Mouse (Mus musculus) lung, embryonic 16.5 days (tissue): ENCODE measurements around the gene Zfp316. TPM values are rescaled to one million over a fixed set of nuclear protein-coding genes. Genes with fewer than 3 reads are reported as not detected.

ENCODE experiments used
- ATAC-seq: fragments of 200-750 bp; cut with Nextera tagmentation; 2 replicates; pipeline ENCODE4 v1.8.0; 2017; ENCODE audit warnings: low read depth, mild to moderate bottlenecking, moderate library complexity
- H3K27ac ChIP-seq: fragments of 300-500 bp; sonication (generic); 2 replicates; pipeline ENCODE4 v1.5.1; 2014; ENCODE audit warnings: mild to moderate bottlenecking, control low read depth, low read length
- H3K27me3 ChIP-seq: fragments of 300-500 bp; sonication (generic); 2 replicates; pipeline ENCODE4 v1.6.1; 2014; ENCODE audit warnings: low read depth, low read length, mixed read lengths; ENCODE audit not compliant: control insufficient read depth, insufficient read depth
- H3K36me3 ChIP-seq: fragments of 300-500 bp; sonication (generic); 2 replicates; pipeline ENCODE4 v1.6.1; 2014; ENCODE audit warnings: low read length; ENCODE audit not compliant: control insufficient read depth, insufficient read depth
- H3K4me1 ChIP-seq: fragments of 300-500 bp; sonication (generic); replicated peaks from 2 replicates; pipeline ENCODE4 v1.6.1; 2014; ENCODE audit warnings: low read length, mixed read lengths; ENCODE audit not compliant: control insufficient read depth, insufficient read depth
- H3K4me2 ChIP-seq: fragments of 300-500 bp; sonication (generic); 2 replicates; pipeline ENCODE4 v1.6.1; 2014; ENCODE audit warnings: low read depth, low read length, control low read depth
- H3K4me3 ChIP-seq: fragments of 300-500 bp; sonication (generic); 2 replicates; pipeline ENCODE4 v1.5.1; 2014; ENCODE audit warnings: mild to moderate bottlenecking, low read length, control low read depth
- H3K9ac ChIP-seq: fragments of 300-500 bp; sonication (generic); 2 replicates; pipeline ENCODE4 v1.6.1; 2014; ENCODE audit warnings: low read length, control low read depth
- H3K9me3 ChIP-seq: fragments of 300-500 bp; sonication (generic); 2 replicates; pipeline ENCODE4 v1.6.1; 2016; ENCODE audit warnings: low read length; ENCODE audit not compliant: control insufficient read depth
- WGBS: fragments of 180-500 bp; shearing (Covaris S2); extraction: QIAGEN DNeasy Blood & Tissue Kit; methylation state at CpG from one replicate; pipeline ENCODE4 v1.1.7; 2014; 5-methylcytosine and 5-hydroxymethylcytosine counted together
- polyA plus RNA-seq: library from polyadenylated mRNA; unstranded; fragments of >200 nt; fragmentation: Nextera tagmentation; extraction: Ambion mirVana; gene quantifications from 2 replicates; pipeline ENCODE4 v1.2.1, GENCODE M21; 2015

Gene Zfp316
- polyA plus RNA-seq, 1 experiment from 2014 or later: 1.2 TPM

GRCm38 (mm10) chr5:143308825-143309224 is 39.0 kb upstream of the Zfp316 start:
- Histone ChIP-seq H3K4me3 (no peak overlapping the region), H3K27ac (no peak overlapping the region), H3K4me2 (no peak overlapping the region), H3K4me1 (peaks cover 6% of the 10 kb centered on the region), H3K9me3 (no peaks in the 10 kb centered on the region), H3K27me3 (no peaks in the 10 kb centered on the region), H3K9ac (no peak overlapping the region), H3K36me3 (peaks cover 52% of the 10 kb centered on the region)
- 60% methylated on average over 5 of the region's 5 CpGs for WGBS
- no peak for ATAC-seq

GRCm38 (mm10) chr5:143304251-143304650 is 34.4 kb upstream of the Zfp316 start:
- no peak overlapping the region for H3K9ac ChIP-seq
- no peak overlapping the region for H3K4me2 ChIP-seq
- no peaks in the 10 kb centered on the region; the same call in 1 of the 2 replicates for H3K4me1 ChIP-seq
- H3K4me3 ChIP-seq: no peak overlapping the region
- H3K27me3 ChIP-seq: no peaks in the 10 kb centered on the region
- no peaks in the 10 kb centered on the region for H3K9me3 ChIP-seq
- WGBS: 77% methylated on average over 7 of the region's 7 CpGs
- no peak overlapping the region for H3K27ac ChIP-seq
- ATAC-seq: no peak
- H3K36me3 ChIP-seq: peaks cover 54% of the 10 kb centered on the region

GRCm38 (mm10) chr5:143301296-143301695 is 31.5 kb upstream of the Zfp316 start:
- Histone ChIP-seq H3K36me3 (peaks cover 36% of the 10 kb centered on the region), H3K9ac (no peak overlapping the region), H3K4me3 (no peak overlapping the region), H3K4me1 (peaks cover 14% of the 10 kb centered on the region), H3K27ac (no peak overlapping the region), H3K9me3 (no peaks in the 10 kb centered on the region), H3K27me3 (no peaks in the 10 kb centered on the region), H3K4me2 (no peak overlapping the region)
- WGBS: 63% methylated on average over 8 of the region's 8 CpGs
- ATAC-seq: 0 out of 2 replicates have a peak, but pooled peaks have one; percentile 34

- peaks cover 27% of the 10 kb centered on the region for H3K36me3 ChIP-seq
- 93% methylated on average over 4 of the region's 4 CpGs for WGBS
Observed at GRCm38 (mm10) chr5:143299686-143300085, 29.9 kb upstream of the Zfp316 start.

GRCm38 (mm10) chr5:143298391-143298790 is 28.6 kb upstream of the Zfp316 start:
- WGBS: 76% methylated on average over 7 of the region's 7 CpGs
- H3K9ac ChIP-seq: no peak overlapping the region
- H3K36me3 ChIP-seq: peaks cover 25% of the 10 kb centered on the region
- H3K4me3 ChIP-seq: no peak overlapping the region
- no peak overlapping the region for H3K4me2 ChIP-seq
- peaks cover 17% of the 10 kb centered on the region for H3K4me1 ChIP-seq
- no peak for ATAC-seq
- H3K27me3 ChIP-seq: peaks cover 13% of the 10 kb centered on the region
- no peak overlapping the region for H3K27ac ChIP-seq
- no peaks in the 10 kb centered on the region for H3K9me3 ChIP-seq

More at GRCm38 (mm10) chr5:143299686-143300085, 29.9 kb upstream of the Zfp316 start:
- Histone ChIP-seq H3K4me1 (peaks cover 14% of the 10 kb centered on the region), H3K27ac (no peak overlapping the region), H3K9me3 (no peaks in the 10 kb centered on the region), H3K9ac (no peak overlapping the region), H3K4me2 (no peak overlapping the region), H3K27me3 (no peaks in the 10 kb centered on the region; the same call in 1 of the 2 replicates), H3K4me3 (no peak overlapping the region)
- ATAC-seq: no peak

- H3K4me1 ChIP-seq: peaks cover 21% of the 10 kb centered on the region
- no peak overlapping the region for H3K4me2 ChIP-seq
- no peaks in the 10 kb centered on the region for H3K9me3 ChIP-seq
- no peak overlapping the region for H3K9ac ChIP-seq
- H3K36me3 ChIP-seq: peaks cover 23% of the 10 kb centered on the region
- no peak overlapping the region for H3K27ac ChIP-seq
- peaks cover 17% of the 10 kb centered on the region for H3K27me3 ChIP-seq
- peak; percentile 77 for ATAC-seq
- H3K4me3 ChIP-seq: no peak overlapping the region
- 64% methylated on average over 9 of the region's 9 CpGs for WGBS
Observed at GRCm38 (mm10) chr5:143297986-143298385, 28.2 kb upstream of the Zfp316 start.

- no peak overlapping the region for H3K4me3 ChIP-seq
- H3K27ac ChIP-seq: no peak overlapping the region
- ATAC-seq: no peak
- peaks cover 37% of the 10 kb centered on the region for H3K27me3 ChIP-seq
- peaks cover 10% of the 10 kb centered on the region for H3K36me3 ChIP-seq
- no peak overlapping the region for H3K9ac ChIP-seq
- H3K9me3 ChIP-seq: no peaks in the 10 kb centered on the region
- peaks cover 23% of the 10 kb centered on the region for H3K4me1 ChIP-seq
- H3K4me2 ChIP-seq: no peak overlapping the region
- WGBS: 81% methylated on average over 2 of the region's 2 CpGs
Observed at GRCm38 (mm10) chr5:143295330-143295729, 25.5 kb upstream of the Zfp316 start.

- Histone ChIP-seq H3K4me1 (peaks cover 23% of the 10 kb centered on the region), H3K4me2 (no peak overlapping the region), H3K9me3 (no peaks in the 10 kb centered on the region), H3K36me3 (peaks cover 5% of the 10 kb centered on the region), H3K4me3 (no peak overlapping the region), H3K9ac (no peak overlapping the region), H3K27me3 (peaks cover 40% of the 10 kb centered on the region), H3K27ac (no peak overlapping the region)
- 87% methylated on average over 3 of the region's 3 CpGs for WGBS
- no peak for ATAC-seq
Observed at GRCm38 (mm10) chr5:143294862-143295261, 25.0 kb upstream of the Zfp316 start.

DNA sequence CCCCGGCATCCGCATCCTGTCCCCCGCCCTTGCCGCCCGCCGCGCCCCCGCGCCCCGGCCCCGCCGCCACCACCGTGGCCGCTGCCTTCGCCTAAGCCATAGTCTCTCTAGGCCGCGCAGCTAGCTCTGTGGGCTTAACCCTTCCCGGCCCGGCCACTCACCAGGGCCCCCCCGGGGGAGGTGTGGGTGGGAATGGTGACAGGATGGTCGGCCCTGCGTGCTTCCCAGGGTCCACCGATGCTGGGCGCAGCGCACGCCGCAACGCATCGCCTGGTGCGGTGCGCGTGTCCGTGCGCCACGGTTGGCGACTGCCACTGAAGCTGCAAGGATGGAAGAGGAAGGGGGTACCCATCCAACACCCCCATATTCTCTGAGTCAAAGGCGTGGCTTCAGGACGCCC is 23.6 kb upstream of the Zfp316 start, which contains the start of gene Zfp853:
Zfp853 (minus strand) TSS at position 220 of the 400 bp plus-strand sequence.
- H3K9ac ChIP-seq: peak within 1 kb of the TSS; percentile 66
- peaks cover 54% of the 10 kb centered on the region for H3K27me3 ChIP-seq
- 1% methylated on average over 36 of the region's 38 CpGs for WGBS
- H3K4me3 ChIP-seq: peak within 1 kb of the TSS; percentile 56
- no peak within 1 kb of the TSS for H3K27ac ChIP-seq
- H3K4me2 ChIP-seq: peak within 1 kb of the TSS; percentile 91
- H3K4me1 ChIP-seq: peaks cover 23% of the 10 kb centered on the region
- ATAC-seq: no peak; the same call in 1 of the 2 replicates
- no peaks in the 10 kb centered on the region for H3K9me3 ChIP-seq
- no peaks in the 10 kb centered on the region; the same call in 1 of the 2 replicates for H3K36me3 ChIP-seq

DNA sequence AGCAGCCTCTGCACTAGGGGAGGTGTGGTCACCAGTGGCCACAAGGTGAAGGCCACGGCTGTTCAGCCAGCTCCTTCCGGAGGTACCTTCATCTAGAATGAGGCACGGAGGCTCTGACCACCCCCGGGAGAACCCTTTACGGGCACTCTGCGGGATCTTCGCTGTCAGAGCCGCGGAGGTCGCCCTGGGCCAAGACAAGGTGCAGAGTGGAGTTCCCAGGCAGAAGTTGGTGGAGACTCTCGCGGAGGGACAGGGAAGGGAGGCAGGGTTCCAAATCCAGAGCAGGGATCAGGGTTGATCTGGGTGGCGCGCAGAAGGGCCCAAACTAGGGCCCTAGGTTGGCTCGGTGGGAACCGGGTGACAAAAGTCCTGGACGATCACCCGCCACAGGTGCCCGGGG is 23.1 kb upstream of the Zfp316 start:
- H3K27me3 ChIP-seq: peaks cover 60% of the 10 kb centered on the region
- peaks cover 21% of the 10 kb centered on the region for H3K4me1 ChIP-seq
- H3K9ac ChIP-seq: peak overlapping the region; percentile 66
- peak overlapping the region; percentile 91 for H3K4me2 ChIP-seq
- under 1% methylated on average over 19 of the region's 19 CpGs for WGBS
- no peak for ATAC-seq
- peak overlapping the region; percentile 56 for H3K4me3 ChIP-seq
- no peaks in the 10 kb centered on the region for H3K9me3 ChIP-seq
- no peak overlapping the region for H3K27ac ChIP-seq
- H3K36me3 ChIP-seq: no peaks in the 10 kb centered on the region
